Mouse (Mus musculus) thymus, postnatal 4 days (tissue): ENCODE measurements around the gene Sorcs2.
"Not testable (repeated sequence)": the region's sequence is repeated elsewhere in the genome, so short reads cannot be mapped to it uniquely, and the experiment has no call there.

Experiments used
- DNase-seq: peaks from one replicate; pipeline ENCODE4 v3.0.0; 2021

Sorcs2 gene

DNA sequence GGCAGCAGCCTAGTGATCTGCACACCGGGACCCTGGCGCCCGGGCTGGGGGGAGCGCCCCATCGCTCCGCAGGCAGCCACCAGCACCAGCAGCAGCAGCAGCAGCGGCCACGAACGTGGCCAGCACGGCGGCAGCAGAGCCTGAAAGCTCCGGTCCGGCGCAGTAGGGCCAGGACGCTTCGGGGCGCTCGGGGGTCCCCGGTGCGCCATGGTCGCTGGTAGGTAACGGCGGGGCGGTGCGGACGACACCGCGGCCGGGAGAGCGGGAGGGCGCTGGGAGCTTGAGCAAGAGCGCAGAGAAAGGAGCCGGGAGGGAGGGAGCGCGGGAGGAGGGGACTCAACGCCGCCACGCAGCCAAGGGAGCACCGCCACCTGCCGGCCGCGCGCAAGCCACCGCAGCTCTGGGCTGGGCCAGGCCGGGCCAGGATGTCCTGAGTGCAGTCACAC lies at the start of gene Sorcs2:
Gene Sorcs2 (minus strand): TSS at position 303 of the 446 bp plus-strand sequence.
- peak; percentile 92 for DNase-seq

GRCm38 (mm10) chr5:36446166-36446890 lies 48.4 kb upstream of the Sorcs2 start:
- DNase-seq, result peak; percentile 56

GRCm38 (mm10) chr5:36445028-36445427 lies 47.1 kb upstream of the Sorcs2 start:
- peak; percentile 57 for DNase-seq

- DNase-seq, result no peak
These were observed 46.7 kb upstream of the Sorcs2 start for GRCm38 (mm10) chr5:36444611-36445010.

GRCm38 (mm10) chr5:36440741-36441140 lies 42.8 kb upstream of the Sorcs2 start:
- DNase-seq, result no peak

DNA sequence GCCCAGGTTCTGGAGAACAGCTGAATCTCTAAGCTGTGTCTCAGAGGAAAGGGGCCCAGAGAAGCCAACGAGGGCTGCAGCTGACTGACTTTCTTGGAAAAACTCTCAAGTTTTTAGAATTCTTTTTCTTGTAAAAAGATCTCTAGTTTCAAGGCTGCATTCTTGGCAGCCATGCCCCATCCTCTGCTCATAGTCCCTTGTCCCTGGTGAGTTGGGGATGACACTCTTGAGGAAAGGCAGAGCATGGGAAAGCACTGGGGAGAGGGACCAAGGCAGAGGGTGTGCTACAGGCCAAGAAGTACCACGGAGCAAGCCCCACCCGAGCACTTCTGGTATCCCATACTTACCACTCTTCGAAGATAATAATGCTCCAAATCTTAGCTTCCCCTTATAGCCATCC lies 38.9 kb upstream of the Sorcs2 start:
- no peak for DNase-seq

- DNase-seq, result no peak
These were observed 36.5 kb upstream of the Sorcs2 start for GRCm38 (mm10) chr5:36434398-36434967.

GRCm38 (mm10) chr5:36431711-36432110 lies 33.8 kb upstream of the Sorcs2 start:
- no peak for DNase-seq

DNA sequence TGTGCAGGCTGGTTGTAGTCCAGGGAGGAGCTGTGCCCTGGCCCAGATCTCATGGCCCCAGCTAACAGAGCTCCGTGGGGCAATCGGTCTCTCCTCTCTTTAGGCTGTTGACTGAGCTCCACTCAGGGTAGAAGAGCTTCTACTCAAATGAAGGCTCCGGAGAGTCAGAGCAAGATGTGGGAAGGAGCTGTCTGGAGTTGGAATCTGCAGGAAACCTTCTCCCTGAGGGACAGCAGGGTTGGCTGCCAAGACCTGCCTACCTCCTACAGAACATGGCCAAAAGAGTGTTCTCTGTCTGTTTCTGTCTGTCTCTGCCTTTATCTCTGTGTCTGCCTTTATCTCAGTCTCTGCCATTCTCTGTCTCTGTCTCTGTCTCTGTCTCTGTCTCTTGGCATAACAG lies 31.6 kb upstream of the Sorcs2 start:
- no peak for DNase-seq

DNA sequence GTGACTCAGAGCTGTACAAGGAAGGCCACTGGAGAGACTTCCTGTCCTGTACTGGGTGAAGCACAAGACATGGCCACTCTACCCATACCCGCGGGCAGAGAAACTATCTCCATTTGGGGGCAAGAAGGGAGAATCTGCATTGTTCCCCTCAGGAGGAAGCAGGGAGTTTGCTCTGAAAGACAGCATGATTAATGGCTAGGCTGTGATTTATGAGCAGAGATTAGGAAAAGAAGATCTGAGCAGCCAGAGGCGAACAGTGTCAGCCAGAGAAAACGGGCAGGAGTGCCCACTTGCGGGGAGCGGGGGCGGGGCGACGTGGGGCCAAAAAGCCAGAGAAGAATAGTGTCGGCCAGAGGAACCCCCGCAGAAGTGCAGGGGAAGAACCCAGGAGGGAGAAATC lies 29.9 kb upstream of the Sorcs2 start:
- DNase-seq, result no peak

- no peak for DNase-seq
These were observed 28.5 kb upstream of the Sorcs2 start for GRCm38 (mm10) chr5:36426404-36426803.

DNA sequence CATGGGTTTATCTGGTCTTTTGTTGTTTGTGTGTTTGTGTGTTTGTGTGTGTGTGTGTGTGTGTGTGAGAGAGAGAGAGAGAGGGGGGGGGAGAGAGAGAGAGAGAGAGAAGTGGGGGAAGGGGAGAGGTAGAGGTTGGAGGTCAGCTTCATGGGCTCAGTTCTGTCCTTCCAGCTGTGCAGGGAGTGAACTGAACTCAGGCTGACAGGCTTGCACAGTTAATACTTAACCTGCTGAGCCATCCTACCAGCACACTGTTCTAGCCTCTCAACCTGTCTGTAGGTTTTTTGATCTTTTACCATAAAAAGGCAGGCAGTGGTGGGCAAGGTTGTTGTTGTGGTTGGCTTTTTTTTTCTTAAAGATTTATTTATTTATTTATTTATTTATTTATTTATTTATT lies 26.7 kb upstream of the Sorcs2 start:
- no peak for DNase-seq

GRCm38 (mm10) chr5:36422689-36423088 lies 24.8 kb upstream of the Sorcs2 start:
- DNase-seq, result no peak

DNA sequence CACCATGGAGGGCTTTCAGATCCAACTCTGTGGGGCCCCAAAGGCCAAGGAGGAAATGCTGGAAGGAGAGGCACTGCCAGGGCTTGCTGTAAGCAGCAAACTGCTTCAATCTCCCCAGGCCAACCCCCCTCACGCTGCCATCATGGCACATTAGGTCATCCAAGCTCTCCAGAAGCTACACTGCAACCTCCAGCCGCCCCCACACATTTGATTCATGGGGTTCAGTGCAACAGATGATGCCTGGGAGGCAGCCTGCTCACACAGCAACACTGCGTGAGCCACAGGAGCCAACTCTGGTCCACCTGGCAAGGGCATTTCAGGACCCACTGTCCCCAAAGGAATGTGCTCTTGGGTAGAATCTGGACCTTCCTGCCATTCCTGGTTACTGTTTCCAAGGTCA lies 21.9 kb upstream of the Sorcs2 start:
- no peak for DNase-seq

GRCm38 (mm10) chr5:36414712-36415331 lies 16.9 kb upstream of the Sorcs2 start:
- peak; percentile 42 for DNase-seq

GRCm38 (mm10) chr5:36398463-36399364 lies 775 bp upstream of the Sorcs2 start:
- DNase-seq, result peak; percentile 81

GRCm38 (mm10) chr5:36397384-36397759 lies 567 bp downstream of the Sorcs2 start:
- no peak for DNase-seq

DNA sequence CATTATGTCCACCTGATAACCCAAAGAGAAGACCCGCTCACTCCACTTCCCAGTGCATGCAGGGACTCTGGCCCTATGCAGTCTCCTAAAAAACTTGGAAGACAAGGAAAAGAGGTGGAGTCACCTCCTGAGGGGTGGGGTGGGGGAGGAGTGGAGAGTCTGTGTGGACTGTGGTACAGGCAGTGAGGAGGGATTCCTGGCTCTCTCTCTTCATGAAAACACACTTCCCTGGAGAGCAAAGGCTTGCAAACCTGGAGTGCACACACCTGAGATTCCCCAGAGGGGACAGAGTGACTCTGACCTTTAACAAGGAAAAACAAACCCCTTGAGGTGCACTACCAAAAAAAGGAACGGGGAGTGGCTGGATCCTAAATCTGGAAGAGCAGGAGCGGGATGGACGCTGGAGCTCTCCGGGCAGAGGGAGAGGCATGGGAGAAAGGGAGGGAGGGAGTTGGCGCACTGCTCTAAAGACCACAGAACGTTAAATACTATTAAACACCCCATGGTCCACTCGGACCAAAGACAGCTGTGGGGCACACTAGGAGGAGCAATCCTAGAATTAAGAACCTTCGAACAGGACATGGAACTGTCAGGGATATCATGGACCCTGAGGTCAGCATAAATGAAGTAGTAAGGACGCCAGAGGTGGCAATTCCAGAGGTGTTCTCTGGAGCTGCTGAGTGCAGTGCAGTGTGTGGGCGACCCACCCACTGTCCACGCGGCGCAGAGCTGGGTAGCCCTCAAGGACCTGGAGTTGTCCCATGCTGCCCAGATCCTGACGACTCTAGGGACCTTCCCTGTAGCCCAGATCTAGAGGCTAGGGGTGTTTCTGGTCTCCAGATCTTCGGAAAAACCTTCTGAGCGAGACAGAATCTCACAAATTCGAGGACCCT lies 1.2 kb downstream of the Sorcs2 start:
- DNase-seq, result peak; percentile 20

GRCm38 (mm10) chr5:36396011-36396410 lies 1.9 kb downstream of the Sorcs2 start:
- DNase-seq, result peak; percentile 95

DNA sequence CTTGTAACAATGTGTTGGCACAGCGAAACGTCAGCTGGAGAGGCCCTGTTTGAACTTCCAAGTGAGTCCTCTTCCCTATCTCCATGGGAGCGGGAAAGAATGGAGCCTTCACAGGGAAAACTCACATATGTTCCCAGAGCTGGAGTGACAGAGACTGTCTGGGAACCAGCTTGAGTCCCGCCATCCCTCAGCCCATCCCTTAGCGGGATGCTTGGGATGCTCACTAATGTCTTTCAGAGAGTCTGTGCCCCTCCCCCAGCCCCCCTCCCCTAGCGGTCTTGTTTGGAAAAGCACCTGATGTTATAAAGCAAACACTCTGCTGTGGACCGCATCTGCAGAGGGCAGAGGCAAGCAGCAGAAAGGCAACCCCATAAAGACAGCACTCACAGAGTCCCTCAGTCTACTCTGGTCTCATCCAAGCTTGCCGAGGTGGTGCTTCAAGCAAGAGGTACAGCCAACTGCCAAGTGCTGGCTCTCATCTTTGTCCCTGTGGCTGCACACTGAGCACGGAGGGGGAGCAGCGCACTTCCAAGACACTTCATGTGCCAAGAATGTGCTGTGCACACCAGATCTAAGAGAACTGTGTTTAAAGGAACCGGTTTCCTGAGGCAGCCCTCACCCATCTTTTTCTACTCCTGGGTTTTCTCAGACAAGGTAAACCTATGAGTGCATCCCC lies 3.0 kb downstream of the Sorcs2 start:
- DNase-seq, result no peak

DNA sequence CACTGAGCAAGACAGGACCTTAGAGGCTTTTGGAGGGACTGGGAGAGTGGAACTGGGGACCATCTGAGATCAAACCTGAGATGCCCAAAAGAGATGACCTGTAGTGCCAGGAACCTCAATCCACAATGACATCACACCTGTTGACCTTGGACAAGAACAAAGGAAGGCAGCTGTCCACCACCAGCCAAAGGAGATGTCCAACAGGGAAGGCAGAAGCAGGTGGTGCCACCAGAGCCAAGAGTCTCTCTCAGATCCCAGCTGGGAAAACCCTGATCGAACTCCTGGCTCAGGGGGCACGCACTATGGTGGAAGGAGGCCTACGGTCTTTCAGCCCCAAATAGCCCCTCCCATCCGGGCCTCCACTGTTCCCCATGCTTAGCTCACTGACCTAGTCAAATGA lies 6.2 kb downstream of the Sorcs2 start:
- no peak for DNase-seq

DNA sequence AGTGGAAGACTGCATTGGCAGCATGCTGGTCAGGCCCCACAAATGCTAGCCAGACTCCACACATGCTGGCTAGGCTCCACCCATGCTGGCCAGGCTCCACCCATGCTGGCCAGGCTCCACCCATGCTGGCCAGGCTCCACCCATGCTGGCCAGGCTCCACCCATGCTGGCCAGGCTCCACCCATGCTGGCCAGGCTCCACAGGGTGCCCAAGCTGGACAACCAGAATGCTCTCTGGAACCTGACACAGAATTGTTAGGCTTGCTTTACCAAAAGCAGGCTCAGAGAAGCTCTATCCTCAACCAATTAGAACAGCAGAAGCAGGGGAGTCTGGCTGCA lies 7.4 kb downstream of the Sorcs2 start:
- DNase-seq, result not testable (repeated sequence)
